20 mouse cellular contexts compared by ENCODE assay signal in the genomic region with DNA sequence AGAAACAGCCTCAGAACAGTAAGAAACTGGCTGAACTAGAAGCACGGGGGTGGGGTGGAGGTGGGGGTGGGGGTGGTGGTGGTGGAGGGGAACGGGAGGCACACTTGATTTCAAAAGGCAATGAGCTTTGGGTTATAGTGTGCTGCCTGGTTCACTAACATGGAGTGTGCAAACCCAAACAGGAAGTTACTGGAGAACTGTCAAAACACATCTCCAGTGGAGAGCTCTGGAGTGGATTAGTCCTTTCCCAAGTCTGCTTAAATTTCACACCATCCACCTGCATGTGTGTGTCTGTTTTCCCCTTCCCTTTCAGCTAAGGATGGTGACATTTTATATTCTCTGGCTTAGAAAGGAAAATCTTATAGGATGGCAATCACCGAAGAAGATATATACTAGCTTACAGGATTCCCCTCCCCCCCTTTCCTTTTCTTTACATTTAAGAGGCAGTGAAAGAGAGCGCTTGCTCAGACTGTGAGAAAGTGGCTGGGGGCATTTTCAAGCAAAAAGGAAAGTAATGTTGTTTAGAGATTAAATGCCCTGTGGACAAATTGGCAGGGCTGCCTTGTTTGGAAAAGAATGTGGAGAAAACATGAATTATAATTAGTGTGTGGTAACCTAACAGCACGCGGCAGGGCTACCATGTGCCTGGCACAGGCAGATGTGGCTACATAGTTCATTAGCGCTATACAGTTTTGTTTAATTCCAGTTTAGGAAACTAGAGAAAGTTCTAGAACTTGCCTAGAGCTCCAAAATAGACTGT.
DNase-seq lines count a peak whose midpoint lies in the region; ATAC-seq lines count a peak whose summit lies in the region.
"Had no signal": no experiment of that assay in that cellular context is flagged by ENCODE, and none has a peak within 500 bp of the region (broad histone marks: within the 10 kb centered on the region; RNA-seq: fewer than 3 reads in every experiment).

No protein-coding gene starts in this region.

- 57% methylated on average over 7 of the region's 7 CpGs for WGBS in kidney, embryonic 15.5 days
- 31% methylated on average over 7 of the region's 7 CpGs for WGBS in forebrain, embryonic 15.5 days

- no peak overlapping the region for H3K4me2 ChIP-seq in kidney, embryonic 15.5 days
- H3K4me2 ChIP-seq in forebrain, embryonic 15.5 days (replicated peaks), result no peak overlapping the region
- H3K4me2 ChIP-seq: embryonic facial prominence, embryonic 15.5 days; limb, embryonic 13.5 days; liver, embryonic 15.5 days had no signal

- H3K27ac ChIP-seq in kidney, embryonic 15.5 days, result no peak overlapping the region
- peak overlapping the region; percentile 58 for H3K27ac ChIP-seq in brown adipose tissue, adult 24 weeks (replicated peaks; ENCODE audit: low read depth, low read length)
- H3K27ac ChIP-seq in forebrain, embryonic 15.5 days (replicated peaks), result no peak overlapping the region
- H3K27ac ChIP-seq: embryonic facial prominence, embryonic 15.5 days; gastrocnemius, adult 2 months; hindbrain, postnatal 0 days; limb, embryonic 13.5 days; liver, embryonic 15.5 days had no signal

- DNase-seq in adrenal gland, postnatal 10 days, result peak; percentile 14
- no peak for DNase-seq in adrenal gland, adult 18-20 months (ENCODE audit: low spot score in 2 of 2)
- peak; percentile 10 for DNase-seq in kidney, postnatal 14 days
- no peak for DNase-seq in lung, postnatal 10 days
- DNase-seq in cerebellum, postnatal 10 days, result no peak
- DNase-seq: adrenal gland, postnatal 36 days; cerebellum, postnatal 14 days; gastrocnemius, adult 2 months; heart, adult 11 months; heart, postnatal 4 days; right cerebral cortex, postnatal 25 days had no signal

- H3K27me3 ChIP-seq in kidney, embryonic 15.5 days, result no peaks in the 10 kb centered on the region
- no peaks in the 10 kb centered on the region for H3K27me3 ChIP-seq in forebrain, embryonic 15.5 days
- H3K27me3 ChIP-seq: embryonic facial prominence, embryonic 15.5 days; limb, embryonic 13.5 days; liver, embryonic 15.5 days had no signal

- no peak overlapping the region for H3K9ac ChIP-seq in kidney, embryonic 15.5 days
- no peak overlapping the region for H3K9ac ChIP-seq in forebrain, embryonic 15.5 days (replicated peaks)
- H3K9ac ChIP-seq: embryonic facial prominence, embryonic 15.5 days; limb, embryonic 13.5 days; liver, embryonic 15.5 days had no signal

- H3K9me3 ChIP-seq in kidney, embryonic 15.5 days (replicated peaks), result no peaks in the 10 kb centered on the region
- no peaks in the 10 kb centered on the region for H3K9me3 ChIP-seq in forebrain, embryonic 15.5 days
- H3K9me3 ChIP-seq: embryonic facial prominence, embryonic 15.5 days; limb, embryonic 13.5 days; liver, embryonic 15.5 days had no signal

- ATAC-seq in kidney, embryonic 15.5 days (replicated peaks; ENCODE audit: low FRiP score), result no peak
- ATAC-seq in forebrain, embryonic 15.5 days (replicated peaks), result peak; percentile 58; the same call in 1 of the 2 replicates
- ATAC-seq: CD4-positive, CD25-positive, alpha-beta regulatory T cell, adult 4 months; hindbrain, postnatal 0 days; lung, postnatal 0 days had no signal

- no peaks in the 10 kb centered on the region for H3K4me1 ChIP-seq in kidney, embryonic 15.5 days
- H3K4me1 ChIP-seq in brown adipose tissue, adult 24 weeks (ENCODE audit: control insufficient read depth, insufficient read depth, insufficient read length, low read length), result peaks cover 3% of the 10 kb centered on the region; the same call in 1 of the 2 replicates
- no peaks in the 10 kb centered on the region for H3K4me1 ChIP-seq in forebrain, embryonic 15.5 days
- H3K4me1 ChIP-seq: liver, embryonic 15.5 days had no signal

- H3K4me3 ChIP-seq in kidney, embryonic 15.5 days (replicated peaks), result no peak overlapping the region
- H3K4me3 ChIP-seq in brown adipose tissue, adult 24 weeks (ENCODE audit: insufficient read depth, low read depth, low read length), result no peak overlapping the region
- no peak overlapping the region for H3K4me3 ChIP-seq in forebrain, embryonic 15.5 days
- H3K4me3 ChIP-seq: embryonic facial prominence, embryonic 15.5 days; gastrocnemius, adult 2 months; limb, embryonic 13.5 days; liver, embryonic 15.5 days had no signal

- H3K36me3 ChIP-seq in kidney, embryonic 15.5 days, result no peaks in the 10 kb centered on the region
- H3K36me3 ChIP-seq in forebrain, embryonic 15.5 days, result no peaks in the 10 kb centered on the region
- H3K36me3 ChIP-seq: embryonic facial prominence, embryonic 15.5 days; limb, embryonic 13.5 days; liver, embryonic 15.5 days had no signal

Comparison
In these comparisons a context has a peak if more than half of its experiments do, and no peak if none do; other contexts are left out.
1. DNase-seq: peak in adrenal gland, postnatal 10 days (single experiment) and kidney, postnatal 14 days (single experiment); none in adrenal gland, adult 18-20 months (0 of 2), lung, postnatal 10 days (single experiment) and cerebellum, postnatal 10 days (0 of 2).